Mouse (Mus musculus) heart, adult 2 months (tissue): ENCODE measurements at regions not wholly inside any gene's neighbourhood (a gene's known extent, or its start where the extent isn't known, plus 50 kb on each side); places are given as distances from the start of the nearest gene placed in this dataset.

ENCODE experiments used
- CTCF ChIP-seq: fragments of 200-600 bp; IDR thresholded peaks from 2 replicates; pipeline ENCODE4 v1.8.1; 2022; ENCODE audit warnings: antibody characterized with exemption, mild to moderate bottlenecking, moderate library complexity
- EP300 ChIP-seq: fragments of 200-500 bp; IDR thresholded peaks from 2 replicates; pipeline ENCODE4 v1.6.1; 2011; ENCODE audit warnings: low read depth, low read length, control low read depth; ENCODE audit not compliant: insufficient read depth
- POLR2A ChIP-seq: fragments of 200-500 bp; IDR thresholded peaks from 2 replicates; pipeline ENCODE4 v1.6.1; 2011; ENCODE audit warnings: mild to moderate bottlenecking, low read depth, low read length, control low read depth; ENCODE audit not compliant: insufficient read depth

- TF ChIP-seq CTCF (no peak), POLR2A (no peak), EP300 (no peak)
Observed at GRCm38 (mm10) chr4:72592129-72592528, 260.3 kb downstream of the Aldoart1 start.
